Comparison of ENCODE assay signal across 8 mouse cellular contexts in the genomic region with DNA sequence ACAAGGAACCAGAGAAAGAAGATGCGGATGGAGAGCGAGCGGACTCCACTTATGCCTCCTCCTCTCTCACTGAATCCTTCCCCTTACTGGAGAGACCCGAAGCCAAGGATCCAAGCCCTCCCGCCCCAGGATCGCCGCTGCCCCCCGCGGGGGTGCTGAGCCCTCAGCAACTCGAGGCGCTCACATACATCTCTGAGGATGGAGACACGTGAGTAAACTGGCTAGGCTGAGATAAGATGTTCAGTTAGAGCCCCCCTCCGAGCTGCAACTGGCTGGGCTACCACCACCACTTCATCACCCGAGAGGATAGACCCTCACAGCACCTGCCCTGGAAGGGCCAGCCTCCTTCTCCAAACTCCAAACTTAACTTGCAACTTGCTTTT. TPM values are rescaled to one million over a fixed set of nuclear protein-coding genes. Genes with fewer than 3 reads are reported as not detected.
DNase-seq lines count a peak whose midpoint lies in the region; ATAC-seq and TF ChIP-seq lines count a peak whose summit lies in the region.

No protein-coding gene starts in this region.

- no peaks in the 10 kb centered on the region for H3K9me3 ChIP-seq in kidney, embryonic 16.5 days (ENCODE audit: low read length)
- no peaks in the 10 kb centered on the region for H3K9me3 ChIP-seq in embryonic facial prominence, embryonic 10.5 days
- H3K9me3 ChIP-seq in hindbrain, embryonic 15.5 days, result no peaks in the 10 kb centered on the region
- no peaks in the 10 kb centered on the region for H3K9me3 ChIP-seq in midbrain, postnatal 0 days (ENCODE audit: low read length)

- TF ChIP-seq CTCF in midbrain, postnatal 0 days (IDR thresholded peaks at IDR 0.05), result no peak

- H3K36me3 ChIP-seq in kidney, embryonic 16.5 days (ENCODE audit: insufficient read depth, low read length), result no peaks in the 10 kb centered on the region
- peaks cover 4% of the 10 kb centered on the region; the same call in 1 of the 2 replicates for H3K36me3 ChIP-seq in embryonic facial prominence, embryonic 10.5 days (replicated peaks)
- no peaks in the 10 kb centered on the region for H3K36me3 ChIP-seq in hindbrain, embryonic 15.5 days
- H3K36me3 ChIP-seq in midbrain, postnatal 0 days (ENCODE audit: insufficient read depth, low read length), result no peaks in the 10 kb centered on the region

- peak overlapping the region; percentile 72 for H3K4me3 ChIP-seq in kidney, embryonic 16.5 days (ENCODE audit: low read length)
- H3K4me3 ChIP-seq in embryonic facial prominence, embryonic 10.5 days, result peak overlapping the region; percentile 79
- H3K4me3 ChIP-seq in hindbrain, embryonic 15.5 days, result peak overlapping the region; percentile 70
- peak overlapping the region; percentile 59 for H3K4me3 ChIP-seq in midbrain, postnatal 0 days (ENCODE audit: low read depth, low read length)

- H3K27me3 ChIP-seq in kidney, embryonic 16.5 days (ENCODE audit: insufficient read depth, low read length), result peaks cover 11% of the 10 kb centered on the region
- peaks cover 43% of the 10 kb centered on the region for H3K27me3 ChIP-seq in embryonic facial prominence, embryonic 10.5 days (replicated peaks; ENCODE audit: low read depth, poor library complexity, severe bottlenecking)
- peaks cover 11% of the 10 kb centered on the region for H3K27me3 ChIP-seq in hindbrain, embryonic 15.5 days
- 0 out of 2 replicates have a peak, but pooled peaks cover 6% of the 10 kb centered on the region for H3K27me3 ChIP-seq in midbrain, postnatal 0 days (ENCODE audit: insufficient read depth, low read length)

- no peak for ATAC-seq in kidney, embryonic 16.5 days (ENCODE audit: low FRiP score, low TSS enrichment)
- no peak for ATAC-seq in hindbrain, embryonic 15.5 days (ENCODE audit: low FRiP score, low read depth)
- ATAC-seq in midbrain, postnatal 0 days (ENCODE audit: low FRiP score), result no peak

- peak overlapping the region; percentile 69 for H3K9ac ChIP-seq in kidney, embryonic 16.5 days (replicated peaks; ENCODE audit: low read length)
- peak overlapping the region; percentile 64 for H3K9ac ChIP-seq in hindbrain, embryonic 15.5 days
- peak overlapping the region; percentile 70 for H3K9ac ChIP-seq in midbrain, postnatal 0 days (replicated peaks; ENCODE audit: low read length, poor library complexity, severe bottlenecking)

- DNase-seq in kidney, adult 18-20 months, result no peak
- no peak for DNase-seq in embryonic facial prominence, embryonic 10.5 days (ENCODE audit: low spot score)
- no peak for DNase-seq in midbrain, postnatal 0 days (ENCODE audit: low spot score)
- no peak for DNase-seq in frontal cortex, postnatal 14 days (ENCODE audit: low spot score in 2 of 2)
- DNase-seq in left cerebral cortex, postnatal 36 days (ENCODE audit: low spot score in 2 of 2), result no peak
- no peak for DNase-seq in spleen, adult 18-20 months

- intact Hi-C loops in left cerebral cortex, postnatal 36 days (cut with DNase I), result no loop called here

- no peak overlapping the region for H3K27ac ChIP-seq in kidney, embryonic 16.5 days (ENCODE audit: low read length)
- H3K27ac ChIP-seq in embryonic facial prominence, embryonic 10.5 days (replicated peaks), result peak overlapping the region; percentile 72
- 0 out of 2 replicates have a peak overlapping the region, but pooled peaks have one; percentile 30 for H3K27ac ChIP-seq in hindbrain, embryonic 15.5 days (replicated peaks)
- H3K27ac ChIP-seq in midbrain, postnatal 0 days (ENCODE audit: low read depth, low read length), result no peak overlapping the region

- H3K4me2 ChIP-seq in kidney, embryonic 16.5 days (replicated peaks; ENCODE audit: low read depth, low read length), result peak overlapping the region; percentile 97
- H3K4me2 ChIP-seq in hindbrain, embryonic 15.5 days, result peak overlapping the region; percentile 83
- H3K4me2 ChIP-seq in midbrain, postnatal 0 days (ENCODE audit: low read depth, low read length, poor library complexity, severe bottlenecking), result peak overlapping the region; percentile 98

- peaks cover 19% of the 10 kb centered on the region for H3K4me1 ChIP-seq in kidney, embryonic 16.5 days (ENCODE audit: insufficient read depth, low read length)
- peaks cover 53% of the 10 kb centered on the region for H3K4me1 ChIP-seq in embryonic facial prominence, embryonic 10.5 days
- peaks cover 19% of the 10 kb centered on the region for H3K4me1 ChIP-seq in hindbrain, embryonic 15.5 days (replicated peaks)
- H3K4me1 ChIP-seq in midbrain, postnatal 0 days (ENCODE audit: insufficient read depth, low read length), result peaks cover 6% of the 10 kb centered on the region; the same call in 1 of the 2 replicates

- 3% methylated on average over 14 of the region's 14 CpGs for WGBS in kidney, embryonic 16.5 days
- 4% methylated on average over 14 of the region's 14 CpGs for WGBS in embryonic facial prominence, embryonic 10.5 days
- WGBS in hindbrain, embryonic 15.5 days, result 3% methylated on average over 14 of the region's 14 CpGs
- WGBS in midbrain, postnatal 0 days, result 2% methylated on average over 14 of the region's 14 CpGs

RNA-seq across cellular contexts. Expression of gene Nfkbie, which starts 0.6 kb away (rescaled TPM):
- polyA plus RNA-seq in kidney, embryonic 16.5 days (2015; fragmentation: Nextera tagmentation; extraction: Ambion mirVana), result 5.9 and 6.4 TPM in 2 replicates
- polyA plus RNA-seq in embryonic facial prominence, embryonic 10.5 days (2016; fragmentation: Nextera tagmentation; extraction: Ambion mirVana), result 6.6 and 7.1 TPM in 2 replicates
- polyA plus RNA-seq in hindbrain, embryonic 15.5 days (2015; fragmentation: Nextera tagmentation; extraction: Ambion mirVana), result 4.8 and 6.4 TPM in 2 replicates
- total RNA-seq in midbrain, postnatal 0 days (2014; rRNA removed), result 2.0 and 4.8 TPM in 2 replicates
- 2.5 and 3.1 TPM in 2 replicates for polyA plus RNA-seq in midbrain, postnatal 0 days (2015; fragmentation: Nextera tagmentation; extraction: Ambion mirVana)
- total RNA-seq in left cerebral cortex, postnatal 36 days (2021), result 1 to 10 TPM; 1.7 to 2.7 TPM

RNA-seq across cellular contexts. Expression of gene Tmem151b, which starts 6.6 kb away (rescaled TPM):
- polyA plus RNA-seq in kidney, embryonic 16.5 days (2015; fragmentation: Nextera tagmentation; extraction: Ambion mirVana), result 3.5 and 3.8 TPM in 2 replicates
- polyA plus RNA-seq in embryonic facial prominence, embryonic 10.5 days (2016; fragmentation: Nextera tagmentation; extraction: Ambion mirVana), result 5.8 and 8.3 TPM in 2 replicates
- 27.4 and 31.9 TPM in 2 replicates for polyA plus RNA-seq in hindbrain, embryonic 15.5 days (2015; fragmentation: Nextera tagmentation; extraction: Ambion mirVana)
- total RNA-seq in midbrain, postnatal 0 days (2014; rRNA removed), result 77.9 and 95.6 TPM in 2 replicates
- polyA plus RNA-seq in midbrain, postnatal 0 days (2015; fragmentation: Nextera tagmentation; extraction: Ambion mirVana), result 29.1 and 30.7 TPM in 2 replicates
- total RNA-seq in left cerebral cortex, postnatal 36 days (2021), result 100 to 1,000 TPM; 120 to 121 TPM

RNA-seq across cellular contexts. Expression of gene Slc35b2, which starts 7.6 kb away (rescaled TPM):
- 159 and 170 TPM in 2 replicates for polyA plus RNA-seq in kidney, embryonic 16.5 days (2015; fragmentation: Nextera tagmentation; extraction: Ambion mirVana)
- polyA plus RNA-seq in embryonic facial prominence, embryonic 10.5 days (2016; fragmentation: Nextera tagmentation; extraction: Ambion mirVana), result 95.8 and 101 TPM in 2 replicates
- 89.9 and 90.4 TPM in 2 replicates for polyA plus RNA-seq in hindbrain, embryonic 15.5 days (2015; fragmentation: Nextera tagmentation; extraction: Ambion mirVana)
- total RNA-seq in midbrain, postnatal 0 days (2014; rRNA removed), result 91.7 and 113 TPM in 2 replicates
- 71.8 and 75.3 TPM in 2 replicates for polyA plus RNA-seq in midbrain, postnatal 0 days (2015; fragmentation: Nextera tagmentation; extraction: Ambion mirVana)
- total RNA-seq in left cerebral cortex, postnatal 36 days (2021), result 10 to 100 TPM; 24.7 to 33.0 TPM

RNA-seq across cellular contexts. Expression of gene Hsp90ab1, which starts 17.0 kb away (rescaled TPM):
- polyA plus RNA-seq in kidney, embryonic 16.5 days (2015; fragmentation: Nextera tagmentation; extraction: Ambion mirVana), result 1,922 and 2,030 TPM in 2 replicates
- polyA plus RNA-seq in embryonic facial prominence, embryonic 10.5 days (2016; fragmentation: Nextera tagmentation; extraction: Ambion mirVana), result 2,187 and 2,215 TPM in 2 replicates
- 1,555 and 1,567 TPM in 2 replicates for polyA plus RNA-seq in hindbrain, embryonic 15.5 days (2015; fragmentation: Nextera tagmentation; extraction: Ambion mirVana)
- 1,063 and 1,068 TPM in 2 replicates for total RNA-seq in midbrain, postnatal 0 days (2014; rRNA removed)
- polyA plus RNA-seq in midbrain, postnatal 0 days (2015; fragmentation: Nextera tagmentation; extraction: Ambion mirVana), result 1,368 and 1,371 TPM in 2 replicates
- 1,000 to 10,000 TPM; 1,413 to 1,526 TPM for total RNA-seq in left cerebral cortex, postnatal 36 days (2021)

RNA-seq across cellular contexts. Expression of gene Tcte1, which starts 32.9 kb away (rescaled TPM):
- 0.63 and 0.81 TPM in 2 replicates for polyA plus RNA-seq in kidney, embryonic 16.5 days (2015; fragmentation: Nextera tagmentation; extraction: Ambion mirVana)
- polyA plus RNA-seq in embryonic facial prominence, embryonic 10.5 days (2016; fragmentation: Nextera tagmentation; extraction: Ambion mirVana), result 1.1 TPM in 2 replicates
- polyA plus RNA-seq in hindbrain, embryonic 15.5 days (2015; fragmentation: Nextera tagmentation; extraction: Ambion mirVana), result 4.3 and 5.2 TPM in 2 replicates
- total RNA-seq in midbrain, postnatal 0 days (2014; rRNA removed), result 0.99 and 1.2 TPM in 2 replicates
- 4.2 and 4.6 TPM in 2 replicates for polyA plus RNA-seq in midbrain, postnatal 0 days (2015; fragmentation: Nextera tagmentation; extraction: Ambion mirVana)
- total RNA-seq in left cerebral cortex, postnatal 36 days (2021), result 1 to 10 TPM; 1.3 to 1.9 TPM

Comparison
In these comparisons a context has a peak if more than half of its experiments do, and no peak if none do; other contexts are left out.
1. H3K27ac ChIP-seq: peak in embryonic facial prominence, embryonic 10.5 days (single experiment) and hindbrain, embryonic 15.5 days (single experiment); none in kidney, embryonic 16.5 days (single experiment) and midbrain, postnatal 0 days (single experiment).
2. Peak in every context shown above with its lines, with median percentiles within 50 percentile points of each other: H3K4me2 ChIP-seq, H3K4me3 ChIP-seq and H3K9ac ChIP-seq.